Mouse (Mus musculus): ENCODE data around the gene Cabin1.

Cabin1 gene

GRCm38 (mm10) chr10:75763682-75764518 lies at the start of gene Cabin1:
TSS of gene Cabin1 (minus strand) at chr10:75764341.
- peak; percentile 98 for DNase-seq (ENCODE audit: low spot score)

GRCm38 (mm10) chr10:75804217-75804616 lies 40.1 kb upstream of the Cabin1 start:
- DNase-seq (ENCODE audit: low spot score) = no peak

- peak; percentile 31 for DNase-seq (ENCODE audit: low spot score)
These were observed 34.1 kb upstream of the Cabin1 start, which contains the start of gene Gstt1 for GRCm38 (mm10) chr10:75798176-75798696. TSS of gene Gstt1 (minus strand) at chr10:75798584.

GRCm38 (mm10) chr10:75797619-75798175 lies 33.6 kb upstream of the Cabin1 start:
- peak; percentile 49 for DNase-seq (ENCODE audit: low spot score)

- no peak for DNase-seq (ENCODE audit: low spot score)
These were observed 32.8 kb upstream of the Cabin1 start for GRCm38 (mm10) chr10:75796731-75797516.

GRCm38 (mm10) chr10:75794880-75795279 lies 30.7 kb upstream of the Cabin1 start:
- peak; percentile 59 for DNase-seq (ENCODE audit: low spot score)

- DNase-seq (ENCODE audit: low spot score) = peak; percentile 39
These were observed 26.6 kb upstream of the Cabin1 start for GRCm38 (mm10) chr10:75790773-75791172.

- peak; percentile 81 for DNase-seq (ENCODE audit: low spot score)
These were observed 25.7 kb upstream of the Cabin1 start for GRCm38 (mm10) chr10:75789841-75790240.

- DNase-seq (ENCODE audit: low spot score) = peak; percentile 68
These were observed 25.1 kb upstream of the Cabin1 start for GRCm38 (mm10) chr10:75789081-75789735.

- DNase-seq (ENCODE audit: low spot score) = no peak
These were observed 24.1 kb upstream of the Cabin1 start for GRCm38 (mm10) chr10:75788277-75788676.

GRCm38 (mm10) chr10:75785442-75785841 lies 21.3 kb upstream of the Cabin1 start:
- DNase-seq (ENCODE audit: low spot score) = no peak

GRCm38 (mm10) chr10:75780769-75781578 lies 16.8 kb upstream of the Cabin1 start, which contains the start of the genes Gm20441 and Gstt3:
TSS of gene Gm20441 (minus strand) at chr10:75780954.
TSS of gene Gstt3 (minus strand) at chr10:75781414.
- peak; percentile 84 for DNase-seq (ENCODE audit: low spot score)

- peak; percentile 13 for DNase-seq (ENCODE audit: low spot score)
These were observed 15.3 kb upstream of the Cabin1 start for GRCm38 (mm10) chr10:75779206-75780174.

GRCm38 (mm10) chr10:75777885-75778284 lies 13.7 kb upstream of the Cabin1 start:
- DNase-seq (ENCODE audit: low spot score) = no peak

- no peak for DNase-seq (ENCODE audit: low spot score)
These were observed 12.4 kb upstream of the Cabin1 start for GRCm38 (mm10) chr10:75776562-75776961.

- no peak for DNase-seq (ENCODE audit: low spot score)
These were observed 10.4 kb upstream of the Cabin1 start for GRCm38 (mm10) chr10:75774587-75774986.

- DNase-seq (ENCODE audit: low spot score) = no peak
These were observed 10.0 kb upstream of the Cabin1 start for GRCm38 (mm10) chr10:75774102-75774501.

GRCm38 (mm10) chr10:75772795-75773664 lies 8.9 kb upstream of the Cabin1 start, which contains the start of gene Ddt:
TSS of gene Ddt (minus strand) at chr10:75773414.
- peak; percentile 95 for DNase-seq (ENCODE audit: low spot score)
